Mouse (Mus musculus) heart, embryonic 14.5 days (tissue): Measurements from ENCODE around the gene Med9. TPM values are rescaled to one million over a fixed set of nuclear protein-coding genes. Genes with fewer than 3 reads are reported as not detected.

Experiments used
- ATAC-seq: fragments of 200-750 bp; cut with Nextera tagmentation; 2 replicates; pipeline ENCODE4 v1.8.0; 2017; ENCODE audit warnings: low read depth, moderate TSS enrichment; ENCODE audit not compliant: insufficient number of reproducible peaks, insufficient read depth, low FRiP score
- H3K27ac ChIP-seq, 2 experiments: fragments of 200-500 bp in 1 of 2; fragments of 300-500 bp in 1 of 2; sonication (generic) in 1 of 2; replicated peaks in 1 of 2; 2 replicates each; pipeline ENCODE4 v1.5.1; 2012 to 2014; ENCODE audit warnings: low read depth in 2 of 2, low read length in 2 of 2, control low read depth in 1 of 2, mild to moderate bottlenecking in 1 of 2, mixed read lengths in 1 of 2; ENCODE audit not compliant: control insufficient read depth in 1 of 2, insufficient read depth in 1 of 2
- H3K27me3 ChIP-seq: fragments of 300-500 bp; sonication (generic); 2 replicates; pipeline ENCODE4 v1.6.1; 2014; ENCODE audit warnings: mild to moderate bottlenecking, low read length, control low read depth; ENCODE audit not compliant: control insufficient read depth, insufficient read depth
- H3K36me3 ChIP-seq: fragments of 300-500 bp; sonication (generic); 2 replicates; pipeline ENCODE4 v1.6.1; 2014; ENCODE audit warnings: mild to moderate bottlenecking, control low read depth, low read length, mixed read lengths; ENCODE audit not compliant: control insufficient read depth, insufficient read depth
- H3K4me1 ChIP-seq, 2 experiments: fragments of 200-500 bp in 1 of 2; fragments of 300-500 bp in 1 of 2; sonication (generic) in 1 of 2; 2 replicates each; pipeline ENCODE4 v1.6.1; 2012 to 2014; ENCODE audit warnings: low read length in 2 of 2, control low read depth in 1 of 2, mixed read lengths in 1 of 2; ENCODE audit not compliant: control insufficient read depth in 2 of 2, insufficient read depth in 2 of 2
- H3K4me2 ChIP-seq: fragments of 300-500 bp; sonication (generic); 2 replicates; pipeline ENCODE4 v1.6.1; 2014; ENCODE audit warnings: mild to moderate bottlenecking, low read length
- H3K4me3 ChIP-seq, 2 experiments: fragments of 200-500 bp in 1 of 2; fragments of 300-500 bp in 1 of 2; sonication (generic) in 1 of 2; 2 replicates each; pipeline ENCODE4 v1.5.1; 2012 to 2014; ENCODE audit warnings: low read length in 2 of 2, mild to moderate bottlenecking in 2 of 2, control low read depth in 1 of 2, low read depth in 1 of 2, moderate library complexity in 1 of 2; ENCODE audit not compliant: control insufficient read depth in 1 of 2, insufficient read depth in 1 of 2
- H3K9ac ChIP-seq: fragments of 300-500 bp; sonication (generic); 2 replicates; pipeline ENCODE4 v1.6.1; 2014; ENCODE audit warnings: mild to moderate bottlenecking, low read length
- H3K9me3 ChIP-seq: fragments of 300-500 bp; sonication (generic); 2 replicates; pipeline ENCODE4 v1.6.1; 2016; ENCODE audit warnings: low read length, control low read depth; ENCODE audit not compliant: control insufficient read depth
- WGBS: fragments of 180-500 bp; shearing (Covaris S2); extraction: QIAGEN DNeasy Blood & Tissue Kit; methylation state at CpG from one replicate; pipeline ENCODE4 v1.1.7; 2014; 5-methylcytosine and 5-hydroxymethylcytosine counted together
- polyA plus RNA-seq: library from polyadenylated mRNA; unstranded; fragments of >200 nt; fragmentation: Nextera tagmentation; extraction: Ambion mirVana; gene quantifications from 2 replicates; pipeline ENCODE4 v1.2.1, GENCODE M21; 2014

The Med9 gene
- polyA plus RNA-seq, 1 experiment from 2014 or later: 46.7 TPM

DNA sequence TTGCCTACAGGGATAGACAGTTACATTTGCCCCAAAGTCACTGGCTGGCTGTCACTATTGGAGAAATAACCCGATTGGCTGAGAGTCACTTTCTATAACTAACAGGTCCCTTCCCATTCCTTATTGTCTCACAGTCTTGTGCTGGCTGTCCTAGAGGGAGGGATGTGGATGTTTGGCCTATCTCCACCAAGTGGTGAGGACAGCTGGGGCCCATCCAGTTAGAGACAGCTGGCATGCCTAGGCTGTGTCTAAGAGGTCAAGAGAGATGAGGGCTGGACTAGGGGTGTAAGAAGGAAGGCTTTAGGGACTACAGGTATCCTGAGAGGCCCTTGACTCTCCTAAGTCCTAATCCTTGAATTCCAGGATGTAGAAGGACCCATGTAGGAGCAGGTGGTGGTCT lies 36.5 kb upstream of the Med9 start:
- Histone ChIP-seq H3K4me2 (no peak overlapping the region), H3K4me1 (no peaks in the 10 kb centered on the region; a peak in 1 of 4 replicates), H3K9ac (no peak overlapping the region), H3K9me3 (no peaks in the 10 kb centered on the region), H3K27ac (no peak overlapping the region), H3K27me3 (no peaks in the 10 kb centered on the region), H3K4me3 (no peak overlapping the region), H3K36me3 (no peaks in the 10 kb centered on the region)
- 75% methylated on average over 1 of the region's 1 CpGs for WGBS
- no peak for ATAC-seq

DNA sequence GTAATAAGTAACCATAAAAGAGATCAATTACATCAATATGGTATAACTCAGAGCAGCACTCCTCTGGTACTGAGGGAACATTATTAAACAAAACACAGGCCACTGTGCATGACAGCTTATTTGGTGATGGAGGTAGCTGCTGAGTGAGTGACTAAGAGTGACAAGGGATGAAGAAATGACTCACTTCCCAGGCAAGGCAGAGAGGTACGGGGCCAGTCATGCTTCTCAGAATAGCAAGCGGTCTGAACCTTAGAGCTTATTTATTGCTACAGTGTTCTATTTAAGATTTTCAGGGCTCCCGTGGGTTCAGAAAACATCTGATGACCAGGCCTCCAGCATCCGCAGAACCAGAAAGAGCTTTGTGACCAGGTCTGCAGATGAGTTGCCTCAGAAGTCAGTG lies 34.3 kb upstream of the Med9 start:
- no peak for ATAC-seq
- Histone ChIP-seq H3K27me3 (no peaks in the 10 kb centered on the region), H3K27ac (peak overlapping the region in 1 of 2 experiments; percentile 14; a peak in 1 of 4 replicates), H3K4me1 (peaks cover 6 to 14% of the 10 kb centered on the region in 2 experiments; a peak in 3 of 4 replicates), H3K36me3 (no peaks in the 10 kb centered on the region), H3K4me3 (no peak overlapping the region), H3K4me2 (no peak overlapping the region), H3K9ac (no peak overlapping the region), H3K9me3 (no peaks in the 10 kb centered on the region)
- WGBS: 43% methylated on average over 4 of the region's 4 CpGs

DNA sequence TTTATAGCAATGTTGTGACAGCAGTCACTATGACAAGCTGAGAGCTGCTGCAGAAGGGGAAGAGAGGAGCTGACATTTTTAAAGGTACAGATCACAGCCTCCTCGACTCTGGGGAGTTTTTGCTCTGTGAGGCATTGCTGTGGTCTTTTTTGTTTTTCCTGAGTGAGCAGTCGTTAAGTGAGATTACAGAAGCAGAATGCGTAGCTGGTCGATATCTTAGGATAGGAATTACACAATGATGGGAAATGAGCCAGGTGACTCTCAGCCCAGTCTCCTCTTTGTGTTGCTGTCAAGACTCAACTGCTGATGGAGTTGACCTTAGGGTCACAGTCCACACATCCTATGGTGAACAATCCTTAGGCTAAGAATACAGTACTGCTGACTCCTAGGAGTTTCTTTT lies 30.0 kb upstream of the Med9 start:
- under 1% methylated on average over 4 of the region's 4 CpGs for WGBS
- H3K27ac ChIP-seq: peak overlapping the region; percentile 57 to 72; a peak in 3 of 4 replicates
- H3K9ac ChIP-seq: no peak overlapping the region
- H3K4me3 ChIP-seq: no peak overlapping the region
- peaks cover 9 to 19% of the 10 kb centered on the region in 2 experiments; a peak in 3 of 4 replicates for H3K4me1 ChIP-seq
- H3K36me3 ChIP-seq: no peaks in the 10 kb centered on the region
- no peaks in the 10 kb centered on the region for H3K9me3 ChIP-seq
- H3K27me3 ChIP-seq: no peaks in the 10 kb centered on the region
- no peak overlapping the region; the same call in 1 of the 2 replicates for H3K4me2 ChIP-seq
- peak; percentile 68 for ATAC-seq

DNA sequence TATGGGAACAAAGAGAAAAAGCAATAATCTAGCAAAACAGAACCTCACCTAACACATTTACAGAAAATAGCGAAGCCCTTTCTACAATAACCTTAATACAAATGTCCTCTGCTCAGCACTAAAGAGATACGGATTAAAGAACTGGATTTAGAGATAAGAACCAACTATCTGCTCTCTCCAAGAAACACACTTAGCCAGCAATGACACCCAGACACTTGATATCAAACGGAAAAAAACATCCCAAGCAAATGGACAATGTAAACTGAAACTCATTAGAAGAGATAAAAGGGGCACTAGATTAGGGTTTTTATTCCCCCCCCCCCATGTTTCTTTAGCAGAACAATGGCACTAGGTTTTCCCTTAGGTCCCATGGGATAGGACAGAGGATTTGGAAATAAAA lies 28.6 kb upstream of the Med9 start:
- no peak overlapping the region for H3K9ac ChIP-seq
- no peak overlapping the region for H3K4me3 ChIP-seq
- H3K36me3 ChIP-seq: no peaks in the 10 kb centered on the region
- ATAC-seq: no peak
- H3K27me3 ChIP-seq: no peaks in the 10 kb centered on the region
- peaks cover 9 to 19% of the 10 kb centered on the region in 2 experiments; a peak in 3 of 4 replicates for H3K4me1 ChIP-seq
- H3K9me3 ChIP-seq: no peaks in the 10 kb centered on the region
- peak overlapping the region in 1 of 2 experiments; percentile 17; a peak in 1 of 4 replicates for H3K27ac ChIP-seq
- no peak overlapping the region for H3K4me2 ChIP-seq
- WGBS: 45% methylated on average over 3 of the region's 3 CpGs

DNA sequence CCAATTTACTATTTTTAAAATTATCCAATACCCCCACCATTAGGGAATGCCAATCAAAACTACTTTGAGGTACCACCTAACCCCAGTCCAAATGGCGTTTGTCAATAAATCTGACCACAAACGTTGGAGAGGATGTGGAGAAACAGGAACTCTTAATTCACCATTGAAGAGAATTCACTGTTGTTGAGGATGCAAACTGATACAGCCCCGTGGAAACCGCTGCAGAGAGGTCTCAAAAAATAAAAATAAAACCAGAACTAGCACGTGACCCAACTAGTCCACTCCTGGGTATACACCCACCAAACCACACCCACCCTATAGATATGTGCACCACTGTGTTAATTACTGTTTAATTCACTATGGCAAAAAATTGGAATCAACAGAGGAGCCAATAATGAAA lies 27.7 kb upstream of the Med9 start:
- Histone ChIP-seq H3K4me1 (peaks cover 9 to 19% of the 10 kb centered on the region in 2 experiments; a peak in 3 of 4 replicates), H3K27me3 (no peaks in the 10 kb centered on the region), H3K27ac (no peak overlapping the region; a peak in 1 of 4 replicates), H3K4me3 (no peak overlapping the region), H3K9me3 (no peaks in the 10 kb centered on the region), H3K36me3 (no peaks in the 10 kb centered on the region), H3K9ac (no peak overlapping the region), H3K4me2 (no peak overlapping the region)
- ATAC-seq: no peak
- WGBS: 71% methylated on average over 5 of the region's 5 CpGs

DNA sequence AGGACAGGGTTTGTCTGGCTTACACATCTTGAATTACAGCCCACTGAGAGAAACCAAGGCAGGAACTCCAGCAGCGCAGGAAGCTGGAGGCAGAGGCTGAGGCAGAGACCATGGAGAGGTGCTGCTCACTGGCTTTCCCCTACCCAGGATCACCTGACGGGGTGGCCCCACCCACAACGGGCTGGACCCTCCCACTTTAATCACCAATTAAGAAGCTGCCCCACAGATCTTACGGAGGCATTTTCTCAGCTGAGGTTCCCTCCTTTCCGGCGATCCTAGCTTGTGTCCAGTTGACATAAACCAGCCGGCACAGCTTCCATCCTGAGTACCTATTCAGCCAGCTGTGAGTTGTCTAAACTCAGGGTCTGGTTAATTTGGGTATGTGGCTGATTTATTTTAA lies 26.7 kb upstream of the Med9 start:
- 17% methylated on average over 7 of the region's 7 CpGs for WGBS
- Histone ChIP-seq H3K27ac (no peak overlapping the region), H3K4me3 (no peak overlapping the region), H3K4me1 (peaks cover 9 to 19% of the 10 kb centered on the region in 2 experiments; a peak in 3 of 4 replicates), H3K27me3 (no peaks in the 10 kb centered on the region), H3K36me3 (no peaks in the 10 kb centered on the region), H3K9me3 (no peaks in the 10 kb centered on the region), H3K9ac (no peak overlapping the region; the same call in 1 of the 2 replicates), H3K4me2 (peak overlapping the region; percentile 26; the same call in 1 of the 2 replicates)
- no peak for ATAC-seq

DNA sequence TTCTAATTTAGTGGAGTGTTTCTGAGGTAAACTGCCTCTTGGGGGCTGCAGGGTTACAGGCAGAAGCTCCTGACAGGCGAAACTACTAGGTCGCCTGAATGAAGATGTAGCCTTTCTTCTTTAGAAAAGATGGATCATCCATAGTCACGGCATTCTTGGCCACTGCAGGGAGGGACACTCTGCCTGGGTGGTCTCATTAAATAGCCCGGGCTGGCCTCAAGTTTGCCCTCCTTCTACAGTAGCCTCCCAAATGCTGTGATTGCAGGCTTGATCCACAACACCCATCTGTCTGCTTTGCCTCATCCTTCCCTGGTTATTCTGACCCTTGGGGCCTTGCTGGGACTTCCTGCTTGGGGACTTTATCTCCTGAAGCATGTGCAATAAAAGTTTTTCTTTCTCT lies 18.0 kb upstream of the Med9 start:
- Histone ChIP-seq H3K36me3 (no peaks in the 10 kb centered on the region), H3K9ac (no peak overlapping the region), H3K4me1 (peaks cover 8% of the 10 kb centered on the region in 2 experiments; a peak in 3 of 4 replicates), H3K27me3 (no peaks in the 10 kb centered on the region), H3K9me3 (no peaks in the 10 kb centered on the region), H3K4me3 (no peak overlapping the region), H3K27ac (no peak overlapping the region), H3K4me2 (no peak overlapping the region)
- 67% methylated on average over 4 of the region's 4 CpGs for WGBS
- no peak for ATAC-seq
